Mouse (Mus musculus): ENCODE measurements around the gene Haus5. TPM values are rescaled to one million over a fixed set of nuclear protein-coding genes. Genes with fewer than 3 reads are reported as not detected.

Haus5 gene
- total and polyA plus RNA-seq, 3 experiments, result 32.3 to 50.9 (median 45.6) TPM

- TF ChIP-seq RAD21 (IDR thresholded peaks at IDR 0.05; ENCODE audit: low read depth, low read length), result no peak
- peak; percentile 22; the same call in 1 of the 2 replicates for TF ChIP-seq CHD2 (IDR thresholded peaks at IDR 0.05; ENCODE audit: low read length)
- peak; percentile 64; the same call in 1 of the 2 replicates for TF ChIP-seq NELFE (IDR thresholded peaks at IDR 0.05; ENCODE audit: low read depth, low read length)
- TF ChIP-seq JUND (conservative IDR thresholded peaks at IDR 0.05; ENCODE audit: low read depth, low read length), result no peak
- TF ChIP-seq KAT2A (IDR thresholded peaks at IDR 0.05; ENCODE audit: insufficient replicate concordance, low read length), result peak; percentile 76; the same call in 1 of the 2 replicates
- TF ChIP-seq ZMIZ1 (IDR thresholded peaks at IDR 0.05; ENCODE audit: low read depth, low read length), result peak; percentile 71
- no peak for TF ChIP-seq BHLHE40 (IDR thresholded peaks at IDR 0.05; ENCODE audit: low read depth, low read length)
- TF ChIP-seq UBTF (IDR thresholded peaks at IDR 0.05; ENCODE audit: low read depth, low read length), result no peak
- TF ChIP-seq IRF4 (IDR thresholded peaks at IDR 0.05; ENCODE audit: low read depth, low read length), result peak; percentile 66
- no peak for TF ChIP-seq ZNF384 (IDR thresholded peaks at IDR 0.05; ENCODE audit: low read depth, low read length)
- TF ChIP-seq GABPA (IDR thresholded peaks at IDR 0.05; ENCODE audit: insufficient replicate concordance, low read depth, low read length), result no peak; the same call in 1 of the 2 replicates
- TF ChIP-seq USF1 (IDR thresholded peaks at IDR 0.05; ENCODE audit: low read depth, low read length), result no peak
Measured at GRCm38 (mm10) chr7:30649591-30650540, 14.9 kb downstream of the Haus5 start, which contains the start of gene Rbm42 (continued).

GRCm38 (mm10) chr7:30639083-30639482 is 25.7 kb downstream of the Haus5 start:
- Histone ChIP-seq H3K27ac (ENCODE audit: insufficient read depth, low read depth) (no peak overlapping the region), H3K27me3 (replicated peaks) (no peaks in the 10 kb centered on the region), H3K4me2 (ENCODE audit: insufficient read depth, low read depth, poor library complexity, severe bottlenecking) (no peak overlapping the region), H3K9me3 (replicated peaks; ENCODE audit: low read length) (no peaks in the 10 kb centered on the region), H3K36me3 (replicated peaks in 1 of 2; ENCODE audit: control insufficient read depth in 1 of 2, insufficient read depth in 1 of 2, low read length in 1 of 2) (peaks cover 36 to 43% of the 10 kb centered on the region in 2 experiments), H3K79me2 (replicated peaks; ENCODE audit: control insufficient read depth, extremely low read depth, insufficient read depth, poor library complexity, severe bottlenecking) (no peaks in the 10 kb centered on the region), H3K4me3 (replicated peaks in 1 of 3; ENCODE audit: low read depth in 2 of 3, low read length in 2 of 3, poor library complexity in 1 of 3) (no peak overlapping the region), H3K9ac (ENCODE audit: insufficient read depth, low read depth) (no peak overlapping the region), H3K4me1 (ENCODE audit: control insufficient read depth in 1 of 2, insufficient read depth in 2 of 2) (peaks cover 9 to 13% of the 10 kb centered on the region in 2 experiments; a peak in 3 of 4 replicates)
- TF ChIP-seq JUND (conservative IDR thresholded peaks at IDR 0.05; ENCODE audit: low read depth, low read length) (peak; percentile 53; the same call in 1 of the 2 replicates), ZNF384 (IDR thresholded peaks at IDR 0.05; ENCODE audit: low read depth, low read length) (no peak), JUN (IDR thresholded peaks at IDR 0.05; ENCODE audit: insufficient read depth, low read depth, low read length) (peak; percentile 42; the same call in 1 of the 2 replicates), ZMIZ1 (IDR thresholded peaks at IDR 0.05; ENCODE audit: low read depth, low read length) (no peak), USF1 (IDR thresholded peaks at IDR 0.05; ENCODE audit: low read depth, low read length) (no peak), ZC3H11A (IDR thresholded peaks at IDR 0.05; ENCODE audit: low read depth, low read length) (no peak)
- dilution Hi-C loops (cut with MboI; ENCODE audit: extremely low pct_ligation_motif_present, extremely low pct_unique_long_range_greater_than_20kb, low sequenced_read_pairs) (no loop called here), in situ Hi-C loops (cut with MboI; ENCODE audit: low pct_ligation_motif_present, low pct_unique_long_range_greater_than_20kb, low sequenced_read_pairs) (no loop called here)
- DNase-seq (ENCODE audit: extremely low read depth), result no peak

GRCm38 (mm10) chr7:30636395-30636794 is 28.4 kb downstream of the Haus5 start:
- DNase-seq (ENCODE audit: extremely low read depth), result no peak
- Histone ChIP-seq H3K27ac (ENCODE audit: insufficient read depth, low read depth) (no peak overlapping the region), H3K4me3 (replicated peaks in 1 of 3; ENCODE audit: low read depth in 2 of 3, low read length in 2 of 3, poor library complexity in 1 of 3) (no peak overlapping the region), H3K4me2 (ENCODE audit: insufficient read depth, low read depth, poor library complexity, severe bottlenecking) (no peak overlapping the region), H3K79me2 (replicated peaks; ENCODE audit: control insufficient read depth, extremely low read depth, insufficient read depth, poor library complexity, severe bottlenecking) (no peaks in the 10 kb centered on the region), H3K4me1 (ENCODE audit: control insufficient read depth in 1 of 2, insufficient read depth in 2 of 2) (peaks cover 9 to 13% of the 10 kb centered on the region in 2 experiments; a peak in 3 of 4 replicates), H3K36me3 (replicated peaks in 1 of 2; ENCODE audit: control insufficient read depth in 1 of 2, insufficient read depth in 1 of 2, low read length in 1 of 2) (peaks cover 14 to 16% of the 10 kb centered on the region in 2 experiments), H3K9me3 (replicated peaks; ENCODE audit: low read length) (no peaks in the 10 kb centered on the region), H3K27me3 (replicated peaks) (no peaks in the 10 kb centered on the region), H3K9ac (ENCODE audit: insufficient read depth, low read depth) (no peak overlapping the region)
- dilution Hi-C loops (cut with MboI; ENCODE audit: extremely low pct_ligation_motif_present, extremely low pct_unique_long_range_greater_than_20kb, low sequenced_read_pairs) (no loop called here), in situ Hi-C loops (cut with MboI; ENCODE audit: low pct_ligation_motif_present, low pct_unique_long_range_greater_than_20kb, low sequenced_read_pairs) (no loop called here)
- no peak for TF ChIP-seq UBTF (IDR thresholded peaks at IDR 0.05; ENCODE audit: low read depth, low read length)
- TF ChIP-seq TCF12 (IDR thresholded peaks at IDR 0.05; ENCODE audit: low read depth, low read length), result no peak
- no peak for TF ChIP-seq NRF1 (IDR thresholded peaks at IDR 0.05; ENCODE audit: low read depth, low read length)

All from CH12.LX (cell line).